Mouse (Mus musculus): ENCODE data around the gene Cyp26a1. TPM values are rescaled to one million over a fixed set of nuclear protein-coding genes. Genes with fewer than 3 reads are reported as not detected.

Cyp26a1 gene
- polyA plus RNA-seq, 1 experiment, result 2.3 TPM

DNA sequence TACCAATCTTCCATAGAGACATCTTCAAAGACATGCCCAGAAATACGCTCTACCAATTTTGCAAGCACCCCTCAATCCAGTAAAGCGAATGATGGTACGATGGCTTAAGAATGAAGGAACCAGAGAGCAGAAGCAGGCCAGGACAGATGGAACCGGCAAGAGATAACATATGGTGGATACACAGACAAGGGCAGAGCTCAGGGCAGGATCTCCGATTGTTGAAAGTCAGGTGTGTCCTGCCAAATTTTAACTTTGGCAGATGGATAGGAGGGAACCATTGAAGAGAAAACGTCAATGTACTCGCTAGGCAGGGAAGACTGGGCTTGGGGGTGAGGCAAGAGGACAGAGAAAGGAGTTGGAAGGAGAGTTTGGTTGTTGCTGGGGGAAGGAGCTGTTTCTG lies 29.0 kb downstream of the Cyp26a1 start:
- no peak for DNase-seq
- no peak overlapping the region for H3K4me3 ChIP-seq (ENCODE audit: control insufficient read depth, insufficient read depth, low read length)
- H3K36me3 ChIP-seq (ENCODE audit: control insufficient read depth, insufficient read depth, low read length), result no peaks in the 10 kb centered on the region
- no peaks in the 10 kb centered on the region for H3K27me3 ChIP-seq (ENCODE audit: control insufficient read depth, insufficient read depth, low read length)
- WGBS, result 97% methylated on average over 7 of the region's 7 CpGs
- H3K27ac ChIP-seq (ENCODE audit: control insufficient read depth, insufficient read depth, low read length), result no peak overlapping the region
- TF ChIP-seq POLR2A (IDR thresholded peaks at IDR 0.05; ENCODE audit: control insufficient read depth, extremely low read depth, insufficient read depth, low read length, poor library complexity), result no peak
- no peak for TF ChIP-seq CTCF (IDR thresholded peaks at IDR 0.05; ENCODE audit: borderline replicate concordance, control insufficient read depth, extremely low read depth, insufficient read depth, low read length, poor library complexity)
- no peaks in the 10 kb centered on the region for H3K4me1 ChIP-seq (replicated peaks; ENCODE audit: control insufficient read depth, insufficient read depth, low read length)

GRCm38 (mm10) chr19:37727366-37727765 lies 29.8 kb downstream of the Cyp26a1 start:
- Histone ChIP-seq H3K36me3 (ENCODE audit: control insufficient read depth, insufficient read depth, low read length) (no peaks in the 10 kb centered on the region), H3K27me3 (ENCODE audit: control insufficient read depth, insufficient read depth, low read length) (no peaks in the 10 kb centered on the region), H3K4me3 (ENCODE audit: control insufficient read depth, insufficient read depth, low read length) (no peak overlapping the region), H3K27ac (ENCODE audit: control insufficient read depth, insufficient read depth, low read length) (no peak overlapping the region), H3K4me1 (replicated peaks; ENCODE audit: control insufficient read depth, insufficient read depth, low read length) (no peaks in the 10 kb centered on the region)
- DNase-seq, result no peak
- TF ChIP-seq POLR2A (IDR thresholded peaks at IDR 0.05; ENCODE audit: control insufficient read depth, extremely low read depth, insufficient read depth, low read length, poor library complexity), result no peak
- no peak for TF ChIP-seq CTCF (IDR thresholded peaks at IDR 0.05; ENCODE audit: borderline replicate concordance, control insufficient read depth, extremely low read depth, insufficient read depth, low read length, poor library complexity)
- WGBS, result 98% methylated on average over 2 of the region's 2 CpGs

GRCm38 (mm10) chr19:37735426-37735825 lies 37.8 kb downstream of the Cyp26a1 start:
- DNase-seq, result no peak
- Histone ChIP-seq H3K4me3 (ENCODE audit: control insufficient read depth, insufficient read depth, low read length) (no peak overlapping the region), H3K36me3 (ENCODE audit: control insufficient read depth, insufficient read depth, low read length) (no peaks in the 10 kb centered on the region), H3K27ac (ENCODE audit: control insufficient read depth, insufficient read depth, low read length) (no peak overlapping the region), H3K27me3 (ENCODE audit: control insufficient read depth, insufficient read depth, low read length) (no peaks in the 10 kb centered on the region), H3K4me1 (replicated peaks; ENCODE audit: control insufficient read depth, insufficient read depth, low read length) (peaks cover 9% of the 10 kb centered on the region)
- 90% methylated on average over 8 of the region's 8 CpGs for WGBS
- TF ChIP-seq POLR2A (IDR thresholded peaks at IDR 0.05; ENCODE audit: control insufficient read depth, extremely low read depth, insufficient read depth, low read length, poor library complexity) (no peak), CTCF (IDR thresholded peaks at IDR 0.05; ENCODE audit: borderline replicate concordance, control insufficient read depth, extremely low read depth, insufficient read depth, low read length, poor library complexity) (no peak)

GRCm38 (mm10) chr19:37738575-37738974 lies 41.0 kb downstream of the Cyp26a1 start:
- TF ChIP-seq CTCF (IDR thresholded peaks at IDR 0.05; ENCODE audit: borderline replicate concordance, control insufficient read depth, extremely low read depth, insufficient read depth, low read length, poor library complexity), result no peak
- TF ChIP-seq POLR2A (IDR thresholded peaks at IDR 0.05; ENCODE audit: control insufficient read depth, extremely low read depth, insufficient read depth, low read length, poor library complexity), result no peak
- 98% methylated on average over 3 of the region's 3 CpGs for WGBS
- no peaks in the 10 kb centered on the region for H3K27me3 ChIP-seq (ENCODE audit: control insufficient read depth, insufficient read depth, low read length)
- H3K27ac ChIP-seq (ENCODE audit: control insufficient read depth, insufficient read depth, low read length), result no peak overlapping the region
- H3K36me3 ChIP-seq (ENCODE audit: control insufficient read depth, insufficient read depth, low read length), result no peaks in the 10 kb centered on the region
- DNase-seq, result no peak
- H3K4me1 ChIP-seq (replicated peaks; ENCODE audit: control insufficient read depth, insufficient read depth, low read length), result peaks cover 11% of the 10 kb centered on the region
- no peak overlapping the region for H3K4me3 ChIP-seq (ENCODE audit: control insufficient read depth, insufficient read depth, low read length)

DNA sequence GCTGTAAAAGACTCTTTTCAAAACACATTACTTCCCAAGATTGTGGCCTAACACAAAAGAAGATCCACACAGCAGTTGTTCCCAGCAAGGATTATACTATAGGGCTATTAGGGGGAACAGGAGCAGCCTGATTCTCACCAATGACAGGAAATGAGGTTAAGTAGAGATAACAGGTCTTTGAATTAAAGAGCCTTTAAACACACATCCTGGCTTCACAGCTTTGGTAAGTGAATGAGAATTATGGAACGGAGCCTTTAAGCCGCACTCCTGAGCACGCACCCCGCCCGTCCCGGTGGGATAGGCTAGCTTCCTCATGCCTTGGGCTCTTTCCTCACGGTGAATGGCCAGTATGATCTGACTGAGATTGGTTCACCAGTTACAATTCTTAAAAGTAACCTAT lies 42.4 kb downstream of the Cyp26a1 start:
- H3K4me3 ChIP-seq (ENCODE audit: control insufficient read depth, insufficient read depth, low read length), result no peak overlapping the region
- 6% methylated on average over 7 of the region's 7 CpGs for WGBS
- no peak for DNase-seq
- TF ChIP-seq POLR2A (IDR thresholded peaks at IDR 0.05; ENCODE audit: control insufficient read depth, extremely low read depth, insufficient read depth, low read length, poor library complexity), result no peak
- TF ChIP-seq CTCF (IDR thresholded peaks at IDR 0.05; ENCODE audit: borderline replicate concordance, control insufficient read depth, extremely low read depth, insufficient read depth, low read length, poor library complexity), result no peak
- H3K27ac ChIP-seq (ENCODE audit: control insufficient read depth, insufficient read depth, low read length), result no peak overlapping the region
- peaks cover 11% of the 10 kb centered on the region for H3K4me1 ChIP-seq (replicated peaks; ENCODE audit: control insufficient read depth, insufficient read depth, low read length)
- H3K36me3 ChIP-seq (ENCODE audit: control insufficient read depth, insufficient read depth, low read length), result no peaks in the 10 kb centered on the region
- H3K27me3 ChIP-seq (ENCODE audit: control insufficient read depth, insufficient read depth, low read length), result no peaks in the 10 kb centered on the region

Other genes starting within 250 kb of the Cyp26a1 start
- gene Exoc6, start 147.4 kb upstream of the Cyp26a1 start, polyA plus RNA-seq (2012; rRNA removed), result 6.7 and 8.7 TPM in 2 replicates
- gene Cyp26c1, start 12.2 kb upstream of the Cyp26a1 start, polyA plus RNA-seq (2012; rRNA removed), result 0.13 and 0.28 TPM in 2 replicates